Mouse (Mus musculus): Measurements from ENCODE around the gene Preb.

DNA sequence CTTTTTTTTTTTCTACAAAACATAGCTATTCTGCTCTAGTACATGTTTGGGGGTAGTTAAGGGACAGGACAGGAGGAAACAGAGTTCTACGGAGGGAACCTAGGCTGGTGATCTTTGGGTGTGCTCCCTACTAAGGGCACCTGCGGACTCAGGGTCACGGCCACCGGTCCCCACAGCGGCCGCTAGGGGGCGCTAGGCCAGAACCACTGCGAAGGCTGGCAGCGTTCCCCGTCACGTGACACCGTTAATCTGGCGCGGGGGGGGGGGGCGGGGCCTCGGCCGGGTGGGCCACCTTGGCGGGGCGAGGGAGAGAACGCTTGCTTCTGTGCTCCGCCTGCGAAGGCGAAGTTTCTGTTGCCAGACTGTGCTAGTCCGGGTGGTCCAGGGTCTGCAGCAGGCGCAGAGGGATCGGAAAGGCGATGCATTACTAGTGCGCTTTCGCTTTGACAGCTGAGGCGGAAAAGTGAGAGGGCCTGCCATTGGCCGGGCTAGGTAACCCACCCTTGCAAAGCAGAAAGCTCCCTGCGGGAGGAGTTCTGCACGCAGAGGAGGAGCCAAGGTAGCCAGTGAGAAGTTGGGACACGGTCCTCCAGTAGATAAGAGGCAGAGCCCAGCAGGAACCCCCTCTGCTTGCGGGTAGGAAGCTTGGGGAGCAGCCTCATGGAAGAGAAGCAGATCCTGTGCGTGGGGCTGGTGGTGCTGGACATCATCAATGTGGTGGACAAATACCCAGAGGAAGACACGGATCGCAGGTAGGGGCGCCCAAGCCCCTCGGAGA, 38.7 kb downstream of the Preb start, which contains the start of gene Khk:
- TF ChIP-seq ZNF384 (IDR thresholded peaks at IDR 0.05; ENCODE audit: low read depth, low read length) (no peak), ZC3H11A (IDR thresholded peaks at IDR 0.05; ENCODE audit: borderline replicate concordance, low read depth, low read length) (no peak), HCFC1 (IDR thresholded peaks at IDR 0.05; ENCODE audit: borderline replicate concordance, insufficient read depth, low read length) (no peak)

Measured in ES-E14 (cell line).